Mouse (Mus musculus) WW6 (cell line): ENCODE measurements around the gene Tomm5.
"Not testable (repeated sequence)": the region's sequence is repeated elsewhere in the genome, so short reads cannot be mapped to it uniquely, and the experiment has no call there.

ENCODE experiments used
- DNase-seq: peaks from one replicate; pipeline ENCODE4 v3.0.0-alpha.2; 2013; ENCODE audit warnings: low read depth, low spot score

Gene Tomm5

DNA sequence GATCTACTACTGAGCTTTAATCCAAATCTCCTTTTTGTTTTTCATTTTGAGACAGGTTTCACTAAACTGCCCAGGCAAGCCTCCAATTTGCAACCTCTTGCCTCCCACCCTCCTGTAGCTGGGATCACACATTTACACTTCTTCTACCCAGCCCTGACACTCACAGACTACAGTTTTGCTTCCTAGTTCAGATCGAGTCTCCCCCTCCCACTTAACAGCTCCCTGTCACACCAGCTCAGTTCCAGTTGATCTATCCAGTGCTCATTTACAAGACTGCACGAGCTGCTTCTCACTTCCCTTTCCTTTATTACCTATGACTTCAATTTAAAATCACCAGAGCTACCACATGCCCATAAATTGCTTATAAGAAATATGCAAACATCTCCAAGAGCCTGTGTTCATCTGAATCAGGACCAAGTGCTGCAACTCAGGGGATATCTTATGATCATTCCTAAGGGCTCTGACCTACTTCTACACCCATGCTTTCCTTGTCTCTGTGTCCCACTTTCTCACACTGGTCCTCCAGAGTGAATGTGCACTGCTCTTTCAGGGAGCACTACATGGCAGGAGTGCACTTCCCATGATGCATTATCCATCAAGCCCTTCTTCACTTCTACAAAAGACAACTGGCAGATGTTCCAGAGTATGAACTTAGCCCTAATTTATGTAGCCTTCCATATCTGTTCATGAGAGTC is 41.7 kb downstream of the Tomm5 start:
- DNase-seq: no peak

DNA sequence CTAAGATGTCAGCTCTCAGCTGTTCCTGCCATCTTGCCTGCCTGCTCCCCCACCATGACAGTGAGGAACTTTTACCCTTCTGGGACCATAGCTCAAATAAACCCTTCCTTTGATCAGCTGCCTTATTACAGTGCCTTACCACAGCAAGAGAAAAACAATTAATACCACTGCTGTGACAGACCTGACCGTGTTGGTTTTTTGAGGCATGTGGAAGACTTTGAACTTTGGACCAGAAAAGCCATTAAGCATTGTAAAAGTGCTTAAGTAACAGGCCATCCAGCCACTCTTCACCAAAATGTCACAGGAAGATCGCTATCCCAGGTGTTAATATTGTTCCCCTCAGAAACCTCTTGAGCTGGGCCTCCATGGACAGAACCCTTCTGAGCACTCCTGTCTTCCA is 43.3 kb downstream of the Tomm5 start:
- no peak for DNase-seq

DNA sequence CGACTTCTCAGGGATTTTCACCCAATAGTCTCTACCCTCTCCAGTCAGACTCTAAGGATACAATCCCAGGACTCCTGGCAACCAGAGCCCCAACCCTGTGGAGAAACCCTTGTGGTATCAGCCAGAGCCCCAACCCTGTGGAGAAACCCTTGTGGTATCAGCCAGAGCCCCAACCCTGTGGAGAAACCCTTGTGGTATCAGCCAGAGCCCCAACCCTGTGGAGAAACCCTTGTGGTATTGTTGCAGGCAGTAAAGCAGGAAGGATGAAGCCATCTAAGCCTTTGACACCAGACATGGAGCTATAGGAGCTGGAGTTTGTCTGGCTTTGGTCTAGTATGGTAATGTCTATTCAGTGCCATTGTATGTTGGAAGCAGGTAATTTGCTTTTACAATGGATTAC is 44.1 kb downstream of the Tomm5 start:
- DNase-seq: not testable (repeated sequence)

DNA sequence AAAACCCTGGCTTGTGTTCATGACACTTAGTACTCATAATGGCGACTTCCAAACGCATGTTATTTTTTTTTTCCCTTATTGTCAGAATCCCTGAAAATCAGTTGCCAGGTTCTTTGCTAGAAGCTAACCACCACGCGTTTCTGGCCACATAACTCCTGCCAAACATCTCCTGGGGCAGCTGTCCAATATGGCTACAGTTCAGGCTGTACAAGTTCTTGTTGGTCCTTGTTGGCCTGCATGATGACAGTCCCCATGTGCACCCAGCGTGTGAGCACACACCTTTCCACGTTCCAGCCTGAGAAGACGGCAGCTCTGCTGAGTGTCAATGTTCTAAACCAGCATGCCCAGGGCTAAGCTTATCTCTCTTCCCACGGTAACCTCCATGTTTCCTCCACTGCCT is 52.5 kb downstream of the Tomm5 start:
- DNase-seq: no peak
